Mouse (Mus musculus): ENCODE measurements at regions not wholly inside any gene's neighbourhood (a gene's known extent, or its start where the extent isn't known, plus 50 kb on each side); places are given as distances from the start of the nearest gene placed in this dataset.

DNA sequence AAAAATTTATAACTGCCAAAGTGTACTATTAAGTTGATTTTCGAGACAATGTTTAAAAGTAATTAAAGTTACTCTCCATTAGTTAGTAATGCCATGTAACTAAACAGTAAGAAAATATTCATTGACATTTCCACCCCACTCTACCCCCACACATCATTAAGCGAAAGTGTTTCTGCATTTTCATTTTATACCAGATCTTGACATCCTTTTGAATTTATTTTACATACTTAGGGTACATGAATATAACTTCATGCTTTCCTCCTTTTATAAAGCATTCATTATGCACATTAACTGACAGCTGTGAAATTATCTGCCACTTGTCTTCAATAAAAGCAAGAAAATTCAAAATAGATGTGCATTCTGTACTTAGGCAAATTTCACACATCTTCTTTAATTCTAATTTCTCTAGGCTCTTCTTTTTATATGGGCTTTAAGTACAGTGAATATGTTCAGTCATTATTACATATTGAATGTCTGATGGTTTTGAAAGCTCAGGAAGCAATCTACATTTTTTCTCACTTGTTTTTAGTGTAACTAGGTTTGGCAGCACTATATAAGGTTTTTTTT, 526.5 kb downstream of the Epha5 start:
- no peak for DNase-seq (ENCODE audit: low spot score in 2 of 2)

DNA sequence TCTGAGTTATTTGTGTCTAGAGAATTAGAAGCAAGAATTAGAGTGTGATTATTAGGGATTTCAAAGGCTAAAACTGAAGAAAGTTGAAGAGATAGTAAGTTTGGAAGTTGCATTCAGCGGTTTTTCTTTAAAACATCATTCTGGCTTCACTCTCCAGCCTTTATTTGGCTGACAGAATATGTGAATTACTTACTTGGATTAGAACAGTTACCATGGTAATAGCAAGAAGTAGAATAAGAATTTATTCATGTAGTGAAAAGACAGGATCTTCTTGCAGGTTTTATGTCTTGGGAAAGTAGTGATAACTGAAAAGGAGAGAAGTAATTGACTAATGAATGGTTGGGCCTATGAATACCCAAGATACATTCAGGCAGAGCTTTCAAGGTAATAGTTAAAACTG, 517.1 kb upstream of the Tecrl start:
- no peak for DNase-seq (ENCODE audit: low spot score in 2 of 2)

DNA sequence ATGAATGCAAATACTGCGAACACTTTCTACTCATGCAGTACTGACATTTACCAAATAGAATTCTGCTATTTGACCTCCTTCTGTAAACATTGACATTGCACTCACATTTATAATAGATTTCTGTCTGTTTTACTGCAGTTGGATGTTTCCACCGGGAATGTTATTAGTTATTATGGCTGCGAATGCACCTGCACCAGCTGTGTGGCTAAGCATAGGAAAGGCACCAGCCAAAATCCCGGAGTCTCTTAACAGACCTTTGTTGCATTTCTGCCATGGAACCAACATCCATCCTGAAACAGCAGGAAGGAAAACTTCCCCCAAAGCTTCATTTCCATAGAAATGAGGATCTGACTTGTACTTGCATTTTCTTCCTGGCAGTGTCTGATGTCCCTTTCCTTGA, 513.4 kb upstream of the Tecrl start:
- DNase-seq (ENCODE audit: low spot score in 2 of 2) = no peak

- DNase-seq (ENCODE audit: low spot score in 2 of 2) = no peak
Measured at GRCm38 (mm10) chr5:83861674-83862073, 506.7 kb upstream of the Tecrl start.

- DNase-seq (ENCODE audit: low spot score in 2 of 2) = no peak
Measured at GRCm38 (mm10) chr5:83852022-83852421, 497.0 kb upstream of the Tecrl start.

- DNase-seq (ENCODE audit: low spot score in 2 of 2) = no peak
Measured at GRCm38 (mm10) chr5:83826561-83826960, 471.6 kb upstream of the Tecrl start.

GRCm38 (mm10) chr5:83824838-83825466, 470.0 kb upstream of the Tecrl start:
- no peak for DNase-seq (ENCODE audit: low spot score in 2 of 2)

- no peak for DNase-seq (ENCODE audit: low spot score in 2 of 2)
Measured at GRCm38 (mm10) chr5:83811309-83811708, 456.3 kb upstream of the Tecrl start.

DNA sequence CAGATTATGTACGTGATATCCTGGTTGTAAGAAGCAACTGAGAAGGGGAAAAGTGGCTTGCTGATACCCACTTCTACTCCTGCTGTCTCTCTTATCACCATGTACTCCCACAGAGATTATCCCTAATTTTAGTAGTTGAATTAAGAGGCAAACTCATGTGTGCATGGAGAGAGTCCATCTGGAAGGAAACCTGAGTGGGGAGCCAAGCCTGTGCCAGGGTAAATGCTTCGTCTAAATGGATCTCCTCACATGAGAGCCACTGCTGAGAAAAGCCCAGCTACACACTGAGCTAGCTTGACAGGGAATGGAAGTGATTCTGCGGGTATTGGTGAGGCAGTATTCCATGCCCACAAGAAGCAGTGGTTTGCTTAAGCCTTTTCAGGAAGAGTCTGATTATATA, 445.0 kb upstream of the Tecrl start:
- DNase-seq (ENCODE audit: low spot score in 2 of 2) = peak in 1 of 2 experiments; percentile 10

GRCm38 (mm10) chr5:83780419-83780818, 425.4 kb upstream of the Tecrl start:
- DNase-seq (ENCODE audit: low spot score in 2 of 2) = no peak

DNA sequence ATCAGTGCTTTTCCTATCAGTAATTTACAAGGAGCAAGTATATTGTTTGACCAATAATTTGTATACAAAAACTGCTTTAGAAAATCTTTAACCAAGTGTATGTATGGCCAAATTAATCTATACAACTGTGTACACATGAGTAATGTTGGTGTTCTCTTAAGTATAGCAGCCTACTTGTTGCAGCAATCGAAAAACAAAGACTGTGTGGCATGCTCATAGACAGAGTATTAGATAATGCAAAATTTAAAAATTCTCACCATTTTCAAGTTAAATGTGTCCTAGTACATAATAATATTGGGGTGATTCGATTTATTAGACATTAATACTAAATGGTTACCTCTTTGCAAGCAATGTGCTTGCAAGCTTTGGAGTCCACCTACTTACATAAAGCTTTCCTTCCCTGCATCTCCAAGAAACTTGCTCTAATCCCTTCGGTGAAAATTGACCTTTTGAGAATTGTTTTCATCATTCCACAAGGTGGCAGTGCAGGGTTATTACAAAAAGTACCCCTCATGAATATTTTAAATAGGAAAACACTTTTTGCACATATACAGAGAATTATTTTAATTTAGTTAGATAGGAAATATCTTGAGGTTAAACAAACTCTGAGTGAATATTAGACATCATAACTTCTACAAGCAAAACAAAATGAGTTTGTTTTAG, 423.4 kb upstream of the Tecrl start:
- no peak for DNase-seq (ENCODE audit: low spot score in 2 of 2)

GRCm38 (mm10) chr5:83741913-83742312, 386.9 kb upstream of the Tecrl start:
- DNase-seq (ENCODE audit: low spot score in 2 of 2) = no peak

- DNase-seq (ENCODE audit: low spot score in 2 of 2) = no peak
Measured at GRCm38 (mm10) chr5:83695383-83695782, 340.4 kb upstream of the Tecrl start.

DNA sequence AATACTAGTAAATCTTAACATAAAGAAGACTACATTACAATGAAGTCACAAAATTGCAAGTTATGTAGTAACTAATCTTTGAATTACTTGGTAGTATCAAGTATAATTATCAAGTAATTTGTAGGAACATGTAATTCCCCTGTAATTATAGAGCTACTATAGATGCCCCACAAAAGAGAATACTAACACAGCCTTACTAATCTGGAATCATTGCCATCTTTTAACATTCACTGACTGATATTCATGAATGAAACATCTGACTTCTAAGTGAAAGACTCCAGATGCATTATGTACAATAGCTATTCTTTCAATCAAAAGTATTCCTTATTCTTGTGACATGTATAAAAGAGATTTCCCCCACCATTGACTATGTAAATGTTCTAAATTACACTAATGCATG, 337.3 kb upstream of the Tecrl start:
- no peak for DNase-seq (ENCODE audit: low spot score in 2 of 2)

GRCm38 (mm10) chr5:83678373-83678772, 323.4 kb upstream of the Tecrl start:
- no peak for DNase-seq (ENCODE audit: low spot score in 2 of 2)

- no peak for DNase-seq (ENCODE audit: low spot score in 2 of 2)
Measured at GRCm38 (mm10) chr5:83659091-83659490, 304.1 kb upstream of the Tecrl start.

DNA sequence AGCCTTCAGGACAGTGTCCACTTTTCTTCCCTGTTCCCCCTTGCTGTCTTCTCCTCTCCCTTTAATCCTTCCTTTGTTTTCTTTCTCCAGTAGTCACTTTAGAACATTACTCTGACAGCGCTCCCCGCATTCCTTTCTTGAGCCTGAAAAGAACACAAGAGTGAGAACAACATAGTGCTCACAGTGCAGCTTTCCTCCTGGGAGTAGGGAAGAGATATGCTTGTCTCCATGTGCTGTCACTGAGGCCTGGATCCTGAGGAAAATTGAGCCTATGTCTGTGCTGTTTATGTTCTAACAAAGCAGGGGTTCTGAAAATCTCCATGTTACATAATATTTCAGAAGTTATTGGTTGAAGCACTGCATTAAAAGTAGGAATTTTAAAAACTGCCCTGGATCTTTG, 296.3 kb upstream of the Tecrl start:
- DNase-seq (ENCODE audit: low spot score in 2 of 2) = no peak

DNA sequence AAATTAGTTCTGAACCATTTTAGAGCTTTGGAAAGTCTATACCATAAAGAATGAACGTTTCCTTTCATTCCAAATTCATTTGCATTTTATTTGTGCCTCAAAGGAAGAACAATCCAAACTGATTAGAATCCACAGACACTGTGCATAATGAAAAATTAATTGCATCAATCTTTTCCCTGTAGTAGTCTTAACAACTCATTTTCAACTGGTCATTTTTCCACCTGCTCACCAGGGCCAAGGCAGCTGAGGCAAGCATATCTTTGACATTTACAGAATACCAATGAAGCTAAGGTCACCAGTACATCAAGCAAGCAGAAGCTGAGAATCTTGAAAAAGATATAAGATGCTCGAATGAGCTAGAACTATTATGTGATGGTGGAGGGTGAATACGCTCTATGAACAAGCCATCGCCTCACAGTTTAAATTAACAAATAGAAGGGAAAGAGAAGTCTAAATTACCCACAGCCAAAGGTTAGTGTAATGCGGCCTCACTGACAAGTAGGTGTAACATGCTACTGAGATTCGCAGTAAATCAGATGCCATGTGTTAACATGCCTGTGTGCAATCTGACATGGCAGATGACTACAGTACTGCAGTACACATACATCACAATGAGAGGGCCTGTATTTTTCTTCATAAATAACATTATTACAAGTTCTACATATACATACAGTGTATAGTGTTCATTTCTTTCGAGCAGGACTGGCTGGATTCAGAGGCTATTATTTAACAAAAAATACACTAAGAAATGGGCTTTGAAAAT, 267.8 kb upstream of the Tecrl start:
- DNase-seq (ENCODE audit: low spot score in 2 of 2) = no peak

- DNase-seq (ENCODE audit: low spot score in 2 of 2) = no peak
Measured at GRCm38 (mm10) chr5:83610777-83611176, 255.8 kb upstream of the Tecrl start.

- DNase-seq (ENCODE audit: low spot score in 2 of 2) = no peak
Measured at GRCm38 (mm10) chr5:83593289-83593610, 238.3 kb upstream of the Tecrl start.

DNA sequence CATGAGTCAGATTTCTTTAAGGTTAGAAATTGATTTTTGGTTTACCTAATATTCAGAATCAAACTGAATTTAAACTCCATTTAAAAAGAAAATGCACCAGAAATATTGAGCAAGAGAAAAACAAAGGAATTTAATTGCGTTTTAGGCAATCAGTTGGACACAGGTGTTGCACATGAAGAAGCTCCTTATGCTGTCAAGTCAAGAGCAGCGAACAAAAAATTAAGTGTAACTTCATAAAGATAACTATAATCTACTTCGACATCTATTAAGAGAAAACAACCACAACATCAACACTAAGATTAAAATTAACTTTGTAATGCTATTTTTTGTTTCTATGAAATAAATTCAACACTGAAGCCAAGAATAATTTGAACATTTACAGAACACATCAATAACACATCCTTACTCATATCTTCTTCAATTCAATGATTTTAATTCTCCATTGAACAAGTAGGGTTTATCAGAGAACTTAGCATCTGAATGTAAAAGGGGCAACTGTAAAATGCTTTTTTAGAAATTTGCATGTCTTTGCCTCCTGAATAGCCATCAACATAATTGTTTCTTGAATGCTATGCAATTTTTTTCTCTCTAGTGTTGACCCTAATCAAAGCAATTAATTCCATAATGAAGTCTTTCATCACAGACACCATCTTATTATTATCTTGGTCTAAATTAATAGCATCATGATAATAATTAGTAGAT, 237.7 kb upstream of the Tecrl start:
- DNase-seq (ENCODE audit: low spot score in 2 of 2) = no peak

Data from heart, adult 9 months (tissue).